Mouse (Mus musculus) urinary bladder, adult 18-20 months (tissue): Measurements from ENCODE around the gene Adcy9.

ENCODE experiments used
- DNase-seq, 2 experiments: peaks; one replicate each; pipeline ENCODE4 v3.0.0; 2022; ENCODE audit warnings: low spot score in 2 of 2, mixed read lengths in 2 of 2

Adcy9 gene

DNA sequence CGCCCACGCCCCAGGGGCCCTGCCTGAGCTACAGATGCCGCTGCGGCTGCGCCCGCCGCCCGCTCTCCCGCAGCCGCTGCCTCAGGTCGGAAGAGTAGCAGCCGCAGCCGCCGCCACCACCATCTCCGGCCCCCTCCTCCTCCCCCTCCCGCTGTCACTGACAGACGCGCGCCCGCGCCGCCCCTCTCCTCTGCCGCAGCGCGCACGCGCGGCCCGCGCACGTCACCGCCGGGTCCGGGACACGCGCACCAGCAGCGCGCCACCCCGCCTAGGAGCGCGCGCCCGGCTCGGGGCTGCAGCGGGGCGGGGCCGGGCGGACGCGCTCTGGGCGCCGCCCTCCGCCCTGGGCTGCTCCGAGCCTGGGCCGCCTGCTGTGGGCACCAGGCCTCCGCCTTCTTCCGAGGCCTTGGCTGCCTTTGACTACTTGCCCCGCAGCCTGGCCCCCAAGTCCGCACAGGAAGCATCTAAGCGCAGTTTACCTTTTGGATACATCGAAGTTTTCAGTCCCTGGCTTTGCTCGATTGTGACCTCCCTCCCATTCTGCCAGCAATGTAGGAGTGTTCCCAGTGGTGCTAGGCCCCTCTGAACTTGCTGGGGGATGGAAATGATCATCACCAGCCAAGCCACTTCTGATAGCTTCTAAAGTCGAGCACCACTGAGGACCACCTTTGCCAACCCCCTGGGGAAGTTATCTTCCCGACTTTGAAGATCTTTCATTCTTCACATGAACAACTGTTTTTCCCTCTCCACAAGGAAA is at the start of gene Adcy9:
Gene Adcy9 (minus strand): TSS at position 201 of the 757 bp plus-strand sequence.
- peak; percentile 73 to 82 for DNase-seq

DNA sequence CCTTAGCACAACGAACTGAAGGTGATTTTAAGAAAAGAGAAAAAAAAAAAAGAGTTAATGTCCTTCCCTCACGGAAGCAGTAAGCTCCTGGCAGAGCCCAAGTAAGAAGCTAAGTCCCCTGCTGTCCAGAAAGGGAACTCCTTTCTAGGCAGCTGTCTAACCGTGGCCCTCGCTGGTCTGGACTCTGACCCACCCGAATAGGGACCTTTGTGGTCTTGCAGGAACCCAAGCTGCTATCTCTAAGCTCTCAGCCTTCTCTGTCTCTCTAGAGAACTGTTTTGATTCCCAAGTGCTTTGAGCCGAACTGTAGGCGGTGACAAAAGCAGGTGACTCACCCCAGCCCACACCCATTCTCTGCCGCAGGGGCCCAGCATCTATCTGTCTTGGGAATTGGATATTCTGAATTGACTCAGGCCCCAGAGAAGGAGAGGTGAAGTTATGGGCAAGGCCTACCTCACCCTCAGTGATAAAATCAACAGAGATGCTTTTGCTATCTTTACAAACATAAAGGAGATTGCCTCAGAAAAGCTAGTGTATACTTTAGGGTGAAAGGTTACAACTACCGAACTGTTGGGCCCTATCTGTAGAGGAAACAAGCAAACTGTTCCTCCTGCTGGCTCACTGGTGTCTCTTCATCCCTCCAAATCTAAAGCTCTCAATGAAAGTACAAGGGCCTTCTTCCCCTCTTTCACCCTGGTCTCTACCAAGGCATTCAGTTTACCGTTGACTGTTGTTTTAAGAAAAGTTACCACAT is 49.5 kb upstream of the Adcy9 start:
- peak; percentile 45 to 47 for DNase-seq

DNA sequence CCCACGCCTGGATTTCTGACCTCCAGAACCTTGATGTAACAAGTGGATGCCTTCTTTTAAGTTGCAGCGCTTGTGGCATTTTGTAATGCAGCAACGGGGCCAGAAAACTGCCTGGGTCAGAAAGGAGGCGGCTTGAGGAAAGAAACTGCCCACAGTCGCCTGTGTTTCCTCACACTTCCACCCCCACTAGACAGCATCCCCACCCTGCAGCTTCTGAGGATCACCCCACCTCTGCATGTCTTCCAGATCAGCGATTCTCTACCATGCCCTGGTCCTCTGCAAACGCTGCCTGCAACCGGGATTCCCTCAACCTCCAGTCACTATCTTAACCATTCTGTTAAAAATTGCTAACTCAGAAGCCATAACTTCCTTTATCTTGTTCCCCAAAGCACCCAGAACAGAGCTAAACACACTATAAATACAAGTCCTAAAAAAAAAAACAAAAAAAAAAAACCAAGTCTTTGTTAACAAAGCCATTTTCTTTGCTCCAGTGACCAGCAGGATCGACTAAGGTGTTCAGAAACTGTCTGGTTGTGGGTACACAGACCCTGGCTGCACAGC is 44.3 kb upstream of the Adcy9 start:
- no peak for DNase-seq

DNA sequence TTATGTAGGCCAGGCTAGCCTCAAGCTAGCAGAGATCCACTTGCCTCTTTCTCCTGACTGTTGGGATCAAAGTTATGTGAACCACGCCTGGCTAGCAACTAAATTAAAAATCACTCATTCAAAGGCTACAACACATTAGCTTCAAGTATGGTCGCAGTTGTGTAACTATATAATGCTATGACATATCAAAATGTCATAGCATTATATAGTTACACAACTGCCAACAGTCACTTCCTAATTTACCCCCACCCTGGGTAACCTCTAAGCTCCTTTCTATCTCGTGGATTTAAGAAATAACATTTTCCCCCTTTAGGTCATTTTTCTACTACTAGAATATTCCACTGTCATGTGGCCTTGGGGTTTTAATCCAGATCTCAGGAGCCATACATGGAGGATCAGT is 37.6 kb upstream of the Adcy9 start:
- no peak for DNase-seq

DNA sequence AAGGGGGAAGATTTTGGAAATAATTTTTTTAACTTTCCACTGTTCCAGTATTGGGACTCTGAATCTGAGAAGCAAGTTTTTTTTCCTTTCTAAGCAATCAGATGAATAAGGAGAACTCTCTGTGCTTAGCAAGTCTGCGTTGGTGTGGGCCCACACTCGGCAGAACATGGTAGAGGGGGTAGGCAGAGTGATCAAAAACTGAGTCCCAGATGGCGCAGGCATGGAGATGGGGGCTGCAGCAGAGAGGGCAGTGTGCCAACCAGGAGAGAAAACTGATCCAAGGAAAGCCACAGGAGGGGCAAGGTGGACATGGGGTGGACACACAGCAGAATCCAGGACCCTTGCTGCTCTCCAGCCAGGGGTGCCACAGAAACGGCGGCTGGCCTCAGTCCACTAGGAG is 36.1 kb upstream of the Adcy9 start:
- DNase-seq = no peak

DNA sequence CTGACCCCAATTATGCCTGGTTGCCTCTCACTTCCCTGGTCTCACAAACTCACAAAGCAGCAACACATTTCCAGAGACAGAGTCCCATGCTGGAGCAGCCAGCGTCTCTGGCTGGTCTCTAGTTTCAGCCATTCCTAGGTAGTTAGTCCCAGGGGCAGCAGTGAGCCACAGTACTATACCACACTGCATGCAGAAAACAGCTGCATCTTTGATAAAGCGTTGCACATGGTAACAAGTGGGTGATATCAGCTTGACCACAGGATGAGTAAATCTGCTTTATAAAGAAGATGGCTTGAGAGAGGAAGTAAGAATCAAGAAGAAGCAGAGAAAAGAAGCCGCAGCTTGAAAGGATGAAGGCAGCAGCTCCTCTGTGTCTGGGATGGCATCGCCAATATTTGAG is 35.4 kb upstream of the Adcy9 start:
- no peak for DNase-seq

DNA sequence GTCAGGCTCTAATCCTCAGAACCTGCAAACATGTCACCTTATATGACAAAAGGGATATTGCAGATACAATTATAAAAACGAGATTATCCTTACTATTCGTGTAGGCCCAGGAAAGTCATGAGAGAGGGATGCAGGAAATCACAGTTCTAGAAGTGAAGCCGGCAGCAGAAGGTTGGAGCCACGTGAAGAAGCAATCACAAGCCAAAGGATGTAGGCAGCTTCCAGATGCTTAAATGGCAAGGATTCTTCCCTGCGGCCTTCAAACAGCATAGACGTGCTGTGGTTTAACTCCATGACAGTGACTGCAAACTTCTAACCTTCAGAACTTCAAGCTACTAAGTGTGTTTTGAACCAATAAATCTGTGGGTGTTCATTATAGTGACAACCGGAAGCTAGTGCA is 34.3 kb upstream of the Adcy9 start:
- DNase-seq = no peak

DNA sequence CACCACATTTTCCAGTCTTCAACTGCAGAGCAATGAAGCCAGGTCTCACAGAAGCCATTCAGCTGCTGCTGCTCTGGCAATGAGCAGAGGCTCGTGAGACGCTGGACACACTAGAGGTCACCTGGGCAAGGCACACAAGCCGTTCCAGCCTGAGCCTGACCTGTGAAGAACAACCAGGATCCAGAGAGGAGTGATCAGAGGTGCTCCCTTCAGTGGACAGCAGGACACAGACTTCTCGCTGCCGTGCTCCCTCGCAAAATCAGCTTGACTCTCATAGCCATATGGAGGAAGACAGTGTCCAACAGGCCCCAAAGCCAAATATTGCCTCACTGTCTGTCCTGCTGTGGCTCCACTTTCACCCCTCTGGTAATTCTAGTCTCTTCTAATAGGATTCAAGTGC is 29.1 kb upstream of the Adcy9 start:
- DNase-seq = no peak

DNA sequence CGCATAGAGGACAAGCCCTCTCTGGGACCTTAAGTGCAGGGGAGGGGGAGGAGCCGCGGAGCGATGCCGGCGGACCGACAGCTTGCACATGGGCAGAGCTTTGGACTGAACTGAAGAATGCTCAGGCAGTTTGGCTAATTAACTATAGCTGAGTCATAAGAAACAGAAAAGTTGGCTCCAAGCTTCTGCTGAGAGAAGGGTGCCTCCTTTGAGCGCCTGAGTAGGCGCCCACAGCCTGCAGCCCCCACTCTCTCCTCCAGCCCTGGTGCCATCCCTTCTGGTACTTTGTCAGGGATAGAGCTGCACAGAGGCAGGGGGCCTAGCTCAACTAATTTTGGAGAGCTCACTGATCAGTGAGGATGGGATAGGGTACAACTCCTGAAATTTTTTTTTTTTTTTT is 27.9 kb upstream of the Adcy9 start:
- peak in 1 of 2 experiments; percentile 14 for DNase-seq

DNA sequence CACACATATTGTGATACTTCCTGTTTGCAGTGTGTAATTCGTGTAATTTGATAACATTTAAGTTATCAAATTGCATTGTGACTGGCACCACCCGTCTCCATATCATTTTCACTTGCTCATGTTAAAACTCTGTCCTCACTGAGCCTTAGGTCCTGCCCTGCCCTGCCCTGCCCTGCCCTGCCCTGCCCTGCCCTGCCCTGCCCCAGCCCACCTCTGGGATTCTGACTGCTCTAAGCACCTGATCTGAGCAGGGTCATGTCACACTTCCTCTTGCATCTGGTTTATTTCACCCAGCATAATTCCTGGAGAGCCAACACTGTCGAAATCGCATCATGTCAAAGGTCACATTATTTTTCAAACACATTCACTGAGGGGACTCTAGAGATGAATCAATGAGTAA is 26.1 kb upstream of the Adcy9 start:
- DNase-seq = no peak

DNA sequence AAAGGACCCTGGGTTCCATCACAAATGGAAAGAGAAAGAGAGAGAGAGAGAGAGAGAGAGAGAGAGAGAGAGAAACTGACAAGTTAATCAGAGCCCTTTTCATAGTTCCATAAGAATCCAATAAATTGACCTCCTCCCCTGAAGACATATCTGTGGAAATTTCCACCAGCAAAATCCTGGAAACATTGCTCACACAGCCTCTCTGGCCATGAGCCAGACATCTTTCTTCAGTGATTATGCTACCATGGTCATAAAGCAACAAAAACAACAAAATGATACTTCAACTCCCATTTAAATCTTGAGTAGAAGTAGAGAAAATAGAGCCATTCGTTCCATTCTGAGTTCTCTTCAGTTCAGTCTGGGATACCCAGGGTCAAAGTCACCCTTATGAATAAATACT is 24.1 kb upstream of the Adcy9 start:
- DNase-seq = no peak

DNA sequence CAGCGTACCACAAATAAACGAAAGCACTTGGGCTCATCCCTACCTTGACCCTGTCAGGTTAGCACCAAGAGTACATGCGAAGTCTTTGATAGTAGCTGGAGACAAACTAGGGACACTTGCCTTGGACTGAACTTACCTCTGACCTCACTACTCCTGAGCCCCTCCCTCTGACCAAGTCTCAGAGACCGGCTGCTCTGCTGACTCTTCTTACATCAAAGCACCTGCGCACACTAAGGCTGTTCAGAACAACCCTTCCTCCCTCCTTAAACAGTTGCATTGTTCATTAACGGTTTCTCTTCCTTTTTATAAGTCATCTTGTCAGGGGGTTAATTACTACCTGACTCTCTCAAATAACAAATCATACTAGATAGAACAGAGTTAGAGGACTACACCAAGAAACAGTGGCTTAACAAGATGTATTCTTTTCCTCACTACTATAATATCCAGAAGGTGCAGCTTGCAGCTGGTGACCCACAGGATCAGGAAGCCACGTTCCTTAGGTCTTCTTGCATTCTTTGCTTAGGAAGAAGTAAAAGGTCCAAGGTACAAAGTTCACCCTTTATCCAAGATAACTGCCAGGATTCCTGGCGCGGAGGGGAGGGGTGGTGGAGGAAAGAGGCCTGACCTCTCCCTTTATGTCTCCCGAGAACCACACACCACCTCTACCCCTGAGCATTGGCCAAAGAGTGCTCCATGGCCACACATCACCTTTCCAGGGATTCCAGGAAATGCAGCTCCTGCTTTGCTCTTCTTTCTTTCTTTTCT is 19.2 kb upstream of the Adcy9 start:
- no peak for DNase-seq

DNA sequence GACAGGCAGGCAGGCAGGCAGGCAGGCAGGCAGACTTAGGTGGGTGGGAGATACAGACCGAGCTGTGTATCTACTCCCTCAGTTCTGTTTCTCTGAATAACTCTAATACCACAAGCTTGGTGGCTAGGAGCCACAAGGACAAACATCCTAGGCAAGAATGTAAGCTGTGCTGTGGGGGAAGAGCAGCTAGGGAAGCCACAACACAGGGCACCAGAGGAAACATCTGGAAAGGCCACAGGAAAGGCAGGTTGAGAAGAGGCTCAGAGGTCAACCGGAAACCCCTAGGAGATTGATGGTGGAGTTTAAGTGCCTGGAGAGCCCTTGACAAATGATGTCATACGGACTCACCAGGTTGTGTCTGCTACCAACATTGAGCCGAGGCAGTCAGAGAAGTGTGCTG is 16.4 kb upstream of the Adcy9 start:
- DNase-seq = no peak

DNA sequence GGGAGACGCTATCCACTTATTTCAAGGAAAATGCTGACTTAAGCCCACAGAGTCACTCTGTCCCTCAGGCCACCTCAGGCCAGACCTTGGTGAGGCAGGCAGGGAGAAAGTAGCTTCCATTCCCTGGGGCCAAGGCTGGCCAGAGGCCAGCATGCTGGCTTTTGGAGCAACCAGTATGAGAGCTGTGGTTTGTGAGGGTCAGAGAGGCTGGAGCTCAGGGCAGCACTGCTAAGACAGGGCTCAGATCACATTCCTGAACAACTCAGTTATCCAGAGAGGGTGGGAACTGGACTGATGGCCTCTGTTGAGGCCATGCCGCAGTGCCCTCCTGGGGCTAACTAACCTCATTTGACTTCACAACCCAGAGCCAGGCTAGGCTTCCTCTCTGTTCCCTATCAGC is 15.1 kb upstream of the Adcy9 start:
- no peak for DNase-seq

DNA sequence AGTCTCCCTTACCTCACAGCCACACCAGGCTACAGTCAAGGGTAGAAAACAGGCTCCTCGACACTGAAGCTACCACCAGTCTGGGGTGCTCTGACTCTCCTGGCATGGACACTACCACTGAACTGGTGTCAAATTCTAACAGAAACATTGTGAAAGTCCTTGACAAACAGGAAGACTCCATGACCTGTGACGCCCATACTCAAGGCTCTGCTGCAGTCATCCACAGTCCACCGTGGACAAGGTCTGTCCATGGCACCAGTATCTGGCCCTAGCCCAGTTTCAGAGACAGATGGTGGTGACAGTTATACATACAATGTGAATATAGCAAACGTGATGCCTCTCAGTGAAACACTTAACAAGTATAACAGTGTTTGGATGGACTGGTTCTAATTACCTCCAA is 11.5 kb upstream of the Adcy9 start:
- DNase-seq = no peak

DNA sequence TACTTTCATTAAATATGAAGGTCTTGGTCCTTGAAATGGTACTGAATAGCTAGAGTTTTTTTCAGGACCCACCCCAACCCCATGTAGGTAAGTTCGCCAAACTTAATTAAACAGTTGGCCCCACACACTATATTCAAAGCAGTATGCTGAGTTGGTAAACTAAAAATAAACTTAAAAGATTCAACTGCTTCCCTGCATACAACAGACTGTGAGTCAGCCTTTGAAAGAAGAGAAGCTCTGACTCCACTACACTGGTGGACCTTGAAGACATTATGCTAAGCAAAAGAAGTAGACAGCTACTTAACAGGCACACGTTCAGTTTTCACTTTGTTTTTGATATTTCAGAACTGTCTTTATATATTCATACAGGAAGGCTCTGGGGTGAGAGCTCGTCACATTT is 10.7 kb upstream of the Adcy9 start:
- no peak for DNase-seq

DNA sequence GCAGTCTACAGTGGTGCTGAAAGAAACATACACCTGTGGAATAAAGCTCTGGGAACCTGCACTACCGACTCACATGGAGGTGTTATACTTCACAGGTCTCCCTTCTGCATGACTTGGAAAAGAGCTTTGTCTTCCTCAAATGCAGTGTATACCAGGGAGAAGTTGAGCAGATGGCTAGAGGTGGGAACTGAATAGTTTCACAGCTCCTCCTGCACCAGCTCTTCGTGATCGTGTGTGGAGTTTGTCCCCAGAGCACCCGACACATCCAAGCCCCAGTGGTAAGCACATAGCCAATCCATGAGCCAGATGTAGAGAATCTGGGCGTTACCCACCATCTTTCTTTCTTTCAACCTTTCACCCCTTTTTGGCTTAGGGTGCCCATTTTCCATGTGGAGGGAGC is 9.9 kb upstream of the Adcy9 start:
- no peak for DNase-seq

DNA sequence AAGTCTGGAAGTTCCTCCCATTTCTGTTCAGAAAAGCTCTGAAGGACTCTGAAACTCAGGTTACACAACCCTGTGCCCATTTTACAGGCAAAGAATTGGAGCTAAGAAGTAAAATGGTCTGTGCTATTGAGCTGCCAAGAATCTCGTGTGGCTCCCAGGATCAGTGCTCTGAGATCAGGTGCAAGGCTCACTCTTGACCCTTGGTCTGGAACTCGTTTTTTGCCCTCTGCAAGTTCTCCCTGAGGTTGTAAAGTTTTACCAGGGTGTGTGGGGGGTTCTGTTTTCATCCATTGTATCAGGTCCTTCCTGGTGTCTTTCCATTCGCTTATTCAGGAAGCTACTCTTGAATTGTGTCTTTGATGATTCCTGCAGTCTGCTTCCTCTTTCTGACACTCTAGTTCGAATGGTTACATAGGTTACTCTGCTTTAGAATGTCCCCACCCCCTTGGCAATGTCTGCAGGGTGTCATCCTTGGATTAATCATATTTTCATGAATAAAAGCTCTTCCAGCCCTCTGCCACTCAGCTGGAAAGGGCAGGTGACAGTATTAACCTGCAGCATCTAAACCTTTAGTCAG is 5.4 kb upstream of the Adcy9 start:
- no peak for DNase-seq

DNA sequence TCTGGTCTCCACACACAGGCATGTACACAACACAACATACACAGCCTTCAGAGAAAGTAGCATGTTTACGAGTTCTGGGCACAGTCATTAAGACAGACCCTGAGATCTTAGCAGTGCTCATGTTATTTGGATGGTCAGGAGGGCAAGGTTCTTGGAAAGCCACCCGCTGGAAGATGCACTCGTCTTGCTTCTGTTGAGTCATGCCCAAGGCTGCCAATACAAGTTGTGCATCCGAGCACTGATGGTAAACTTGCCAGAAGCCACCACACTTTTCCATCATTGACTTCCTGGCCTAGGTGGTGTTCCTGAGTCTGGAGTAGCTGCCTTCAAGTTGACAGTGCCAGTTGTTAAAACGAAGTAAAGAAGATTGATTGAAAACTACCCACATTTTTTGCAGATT is 3.3 kb upstream of the Adcy9 start:
- DNase-seq = no peak

DNA sequence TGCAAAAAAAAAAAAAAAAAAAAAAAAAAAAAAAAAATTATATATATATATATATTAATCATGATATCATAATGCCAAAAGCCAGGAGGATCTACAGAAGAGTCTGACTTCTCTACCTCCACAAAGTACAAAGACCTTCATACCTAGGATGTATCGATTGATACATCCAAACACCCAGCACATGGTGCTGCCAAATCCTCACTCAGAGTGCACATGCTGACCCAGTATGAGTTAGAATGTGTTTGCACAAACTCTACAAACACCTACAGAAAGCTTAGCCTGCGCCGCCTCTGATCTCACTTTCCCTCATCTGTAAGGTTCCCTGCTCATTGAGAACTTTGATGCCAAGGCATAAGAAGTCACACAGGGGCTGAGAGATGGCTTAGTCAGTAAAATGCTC is 2.7 kb upstream of the Adcy9 start:
- DNase-seq = no peak

DNA sequence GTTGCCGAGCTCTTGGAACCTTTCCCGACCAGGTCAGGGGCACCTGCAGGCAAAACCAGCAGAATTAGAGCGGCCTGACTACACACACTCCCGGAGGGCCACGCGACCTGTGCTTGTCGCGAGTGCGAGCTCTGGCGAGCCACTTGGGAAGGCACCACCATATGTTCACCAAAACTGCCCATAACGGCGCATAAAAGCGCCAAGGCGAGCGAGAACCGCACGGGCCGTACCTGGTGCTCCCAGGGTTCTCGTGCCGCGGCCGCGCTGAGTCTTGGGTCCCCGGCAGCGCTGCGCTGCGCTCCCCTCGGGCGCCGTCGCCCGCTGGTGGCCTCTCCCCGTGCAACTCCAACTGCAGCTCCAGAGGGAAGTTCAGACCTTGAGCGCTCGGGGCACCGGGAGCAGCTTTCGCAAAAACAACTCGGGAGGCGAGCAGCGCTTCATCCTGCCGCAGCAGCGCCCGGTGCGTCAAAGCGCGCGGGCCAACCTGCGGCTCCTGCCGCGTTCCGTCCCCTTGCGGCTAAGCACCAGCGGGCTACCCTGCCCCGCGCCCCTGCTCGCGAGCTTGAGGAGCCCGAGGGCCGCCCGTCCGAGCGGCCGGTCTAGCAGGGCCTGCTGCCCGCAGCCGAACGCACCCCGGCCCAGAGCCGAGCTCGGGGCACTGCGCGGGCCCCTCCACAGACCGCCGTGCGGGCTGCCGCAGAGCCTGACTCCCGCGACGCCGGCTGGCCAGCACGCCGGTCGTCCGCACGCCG is 576 bp downstream of the Adcy9 start:
- DNase-seq = peak; percentile 40 to 78
